Mouse (Mus musculus): Measurements from ENCODE around the gene Inafm2. TPM values are rescaled to one million over a fixed set of nuclear protein-coding genes. Genes with fewer than 3 reads are reported as not detected.

Gene Inafm2
- polyA plus RNA-seq (2011; ENCODE audit: insufficient read depth, insufficient read length, low read depth, missing spikeins) = 3.6 and 3.8 TPM in 2 replicates

GRCm38 (mm10) chr2:118745232-118745884 is at the start of gene Inafm2:
Inafm2 (plus strand) TSS chr2:118745758.
- Histone ChIP-seq H3K4me3 (ENCODE audit: low read depth, low read length) (peak within 1 kb of the TSS; percentile 64), H3K36me3 (ENCODE audit: control insufficient read depth, insufficient read depth, low read length, poor library complexity, severe bottlenecking) (no peaks in the 10 kb centered on the region), H3K27me3 (ENCODE audit: control insufficient read depth, insufficient read depth, low read length, poor library complexity, severe bottlenecking) (peaks cover 27% of the 10 kb centered on the region), H3K9ac (ENCODE audit: low read depth, poor library complexity, severe bottlenecking) (peak within 1 kb of the TSS; percentile 90), H3K4me1 (ENCODE audit: control insufficient read depth, insufficient read depth, low read length) (no peaks in the 10 kb centered on the region), H3K27ac (ENCODE audit: insufficient read depth, low read length) (no peak within 1 kb of the TSS), H3K9me3 (replicated peaks; ENCODE audit: control insufficient read depth, insufficient read depth, low read length, poor library complexity, severe bottlenecking) (no peaks in the 10 kb centered on the region)
- TF ChIP-seq CTCF (IDR thresholded peaks at IDR 0.05; ENCODE audit: low read depth, low read length) (no peak), POLR2A (IDR thresholded peaks at IDR 0.05; ENCODE audit: insufficient read depth, low read length) (no peak), EP300 (IDR thresholded peaks at IDR 0.05; ENCODE audit: insufficient read depth, low read depth, low read length) (no peak)

GRCm38 (mm10) chr2:118696451-118697308 is 48.9 kb upstream of the Inafm2 start:
- peaks cover 13% of the 10 kb centered on the region for H3K27me3 ChIP-seq (ENCODE audit: control insufficient read depth, insufficient read depth, low read length, poor library complexity, severe bottlenecking)
- peak overlapping the region; percentile 10; the same call in 1 of the 2 replicates for H3K4me3 ChIP-seq (ENCODE audit: low read depth, low read length)
- H3K4me1 ChIP-seq (ENCODE audit: control insufficient read depth, insufficient read depth, low read length) = no peaks in the 10 kb centered on the region
- H3K27ac ChIP-seq (ENCODE audit: insufficient read depth, low read length) = no peak overlapping the region
- H3K9me3 ChIP-seq (replicated peaks; ENCODE audit: control insufficient read depth, insufficient read depth, low read length, poor library complexity, severe bottlenecking) = no peaks in the 10 kb centered on the region
- TF ChIP-seq EP300 (IDR thresholded peaks at IDR 0.05; ENCODE audit: insufficient read depth, low read depth, low read length) (no peak), CTCF (IDR thresholded peaks at IDR 0.05; ENCODE audit: low read depth, low read length) (no peak), POLR2A (IDR thresholded peaks at IDR 0.05; ENCODE audit: insufficient read depth, low read length) (no peak)
- no peak overlapping the region for H3K9ac ChIP-seq (ENCODE audit: low read depth, poor library complexity, severe bottlenecking)
- no peaks in the 10 kb centered on the region for H3K36me3 ChIP-seq (ENCODE audit: control insufficient read depth, insufficient read depth, low read length, poor library complexity, severe bottlenecking)

DNA sequence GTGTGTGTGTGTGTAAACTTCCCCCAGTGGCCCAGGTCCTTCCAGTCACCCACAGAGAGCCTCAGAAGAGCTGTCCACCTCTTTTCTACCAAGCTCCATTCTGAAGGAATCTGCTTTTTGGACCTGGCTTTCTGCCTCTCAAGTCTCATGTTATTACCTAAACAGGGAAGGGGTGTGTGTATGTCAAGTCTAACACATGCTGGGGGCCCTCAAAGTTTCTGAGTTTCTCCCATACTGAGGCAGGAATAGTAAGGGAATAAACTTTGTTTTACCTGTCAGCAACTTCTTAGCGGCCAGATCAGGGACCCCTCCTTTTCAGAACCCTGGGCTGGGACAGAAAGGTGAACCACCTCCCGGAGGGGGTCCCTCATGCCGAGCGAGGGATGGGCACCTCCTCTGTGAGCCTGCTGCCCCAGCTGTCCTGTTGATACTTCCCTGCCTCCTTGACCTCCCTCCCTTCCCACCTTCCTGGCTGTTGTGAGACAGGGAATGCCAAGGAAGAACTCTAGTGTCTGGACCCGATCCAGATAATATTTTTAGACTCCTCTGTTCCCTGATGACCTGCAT is 48.2 kb upstream of the Inafm2 start:
- H3K27ac ChIP-seq (ENCODE audit: insufficient read depth, low read length) = no peak overlapping the region
- no peak overlapping the region for H3K9ac ChIP-seq (ENCODE audit: low read depth, poor library complexity, severe bottlenecking)
- H3K4me3 ChIP-seq (ENCODE audit: low read depth, low read length) = no peak overlapping the region
- peaks cover 19% of the 10 kb centered on the region for H3K27me3 ChIP-seq (ENCODE audit: control insufficient read depth, insufficient read depth, low read length, poor library complexity, severe bottlenecking)
- H3K4me1 ChIP-seq (ENCODE audit: control insufficient read depth, insufficient read depth, low read length) = no peaks in the 10 kb centered on the region
- no peaks in the 10 kb centered on the region for H3K36me3 ChIP-seq (ENCODE audit: control insufficient read depth, insufficient read depth, low read length, poor library complexity, severe bottlenecking)
- H3K9me3 ChIP-seq (replicated peaks; ENCODE audit: control insufficient read depth, insufficient read depth, low read length, poor library complexity, severe bottlenecking) = no peaks in the 10 kb centered on the region
- no peak for TF ChIP-seq CTCF (IDR thresholded peaks at IDR 0.05; ENCODE audit: low read depth, low read length)
- TF ChIP-seq EP300 (IDR thresholded peaks at IDR 0.05; ENCODE audit: insufficient read depth, low read depth, low read length) = no peak
- no peak for TF ChIP-seq POLR2A (IDR thresholded peaks at IDR 0.05; ENCODE audit: insufficient read depth, low read length)

DNA sequence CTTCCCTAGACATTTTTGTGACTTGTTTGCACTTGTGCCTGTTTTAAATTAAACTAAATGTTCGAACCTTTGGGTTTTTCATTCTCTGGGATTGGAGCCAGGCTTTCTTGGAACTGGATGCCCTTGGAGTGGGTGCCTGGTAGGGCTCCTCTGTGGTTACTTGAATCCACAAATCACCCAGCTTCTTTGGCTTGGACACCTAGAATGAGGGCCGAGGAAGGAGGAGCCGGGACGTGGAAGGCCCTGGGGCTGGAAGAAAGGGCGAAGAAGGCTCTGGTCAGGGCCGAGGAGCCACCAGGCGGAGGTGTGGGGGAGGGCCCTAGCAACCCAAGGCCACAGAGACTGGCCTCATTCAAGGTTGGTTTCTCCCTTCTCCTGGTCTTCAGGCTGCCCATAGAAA is 47.6 kb upstream of the Inafm2 start:
- no peaks in the 10 kb centered on the region for H3K36me3 ChIP-seq (ENCODE audit: control insufficient read depth, insufficient read depth, low read length, poor library complexity, severe bottlenecking)
- H3K9me3 ChIP-seq (replicated peaks; ENCODE audit: control insufficient read depth, insufficient read depth, low read length, poor library complexity, severe bottlenecking) = no peaks in the 10 kb centered on the region
- no peak for TF ChIP-seq CTCF (IDR thresholded peaks at IDR 0.05; ENCODE audit: low read depth, low read length)
- TF ChIP-seq POLR2A (IDR thresholded peaks at IDR 0.05; ENCODE audit: insufficient read depth, low read length) = no peak
- TF ChIP-seq EP300 (IDR thresholded peaks at IDR 0.05; ENCODE audit: insufficient read depth, low read depth, low read length) = no peak
- no peak overlapping the region for H3K4me3 ChIP-seq (ENCODE audit: low read depth, low read length)
- H3K27me3 ChIP-seq (ENCODE audit: control insufficient read depth, insufficient read depth, low read length, poor library complexity, severe bottlenecking) = peaks cover 24% of the 10 kb centered on the region
- H3K4me1 ChIP-seq (ENCODE audit: control insufficient read depth, insufficient read depth, low read length) = no peaks in the 10 kb centered on the region
- no peak overlapping the region for H3K27ac ChIP-seq (ENCODE audit: insufficient read depth, low read length)
- H3K9ac ChIP-seq (ENCODE audit: low read depth, poor library complexity, severe bottlenecking) = no peak overlapping the region

DNA sequence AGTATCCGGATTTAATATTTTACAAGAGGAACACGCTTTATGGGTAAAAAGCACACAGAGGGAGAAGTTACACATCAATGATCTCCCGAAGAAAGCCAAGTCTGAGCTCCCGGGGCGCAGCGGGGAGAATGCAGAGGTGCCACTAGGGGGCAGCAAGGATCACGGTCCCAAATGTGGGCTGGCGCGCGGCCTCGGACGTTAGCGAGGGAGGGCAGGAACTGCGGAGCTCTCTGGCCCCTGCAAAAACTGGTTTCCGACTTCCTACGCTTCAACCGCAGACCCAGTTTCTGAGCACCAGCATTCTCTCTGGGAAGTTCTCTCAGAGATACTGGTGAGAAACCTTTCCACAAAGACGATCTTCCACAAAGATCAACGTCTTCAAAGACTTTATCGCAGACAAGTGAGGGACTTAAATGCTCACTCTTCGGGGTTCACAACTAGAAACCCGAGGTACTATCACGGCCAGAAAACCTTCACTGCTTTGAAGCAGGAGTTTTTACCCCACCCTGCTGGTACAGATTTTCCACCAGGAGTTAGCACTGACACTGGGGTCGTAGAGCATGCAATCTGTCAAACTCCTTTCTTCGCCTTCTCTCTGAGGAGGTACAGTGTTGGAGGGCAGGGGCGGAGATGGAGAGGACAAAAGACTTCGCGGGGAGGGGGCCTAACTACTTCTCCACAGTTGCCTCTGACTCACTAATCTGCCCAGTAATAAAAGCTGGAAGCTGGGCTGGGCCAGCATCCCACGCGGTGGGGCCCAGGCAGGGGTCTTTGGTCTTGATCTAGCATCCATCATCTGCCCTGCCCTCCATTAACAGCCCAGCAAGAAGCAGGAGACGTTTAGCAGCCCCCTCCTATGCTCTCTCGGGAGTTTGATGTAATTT is 45.1 kb upstream of the Inafm2 start:
- no peak overlapping the region for H3K9ac ChIP-seq (ENCODE audit: low read depth, poor library complexity, severe bottlenecking)
- no peaks in the 10 kb centered on the region for H3K4me1 ChIP-seq (ENCODE audit: control insufficient read depth, insufficient read depth, low read length)
- H3K27ac ChIP-seq (ENCODE audit: insufficient read depth, low read length) = no peak overlapping the region
- peaks cover 34% of the 10 kb centered on the region for H3K27me3 ChIP-seq (ENCODE audit: control insufficient read depth, insufficient read depth, low read length, poor library complexity, severe bottlenecking)
- TF ChIP-seq EP300 (IDR thresholded peaks at IDR 0.05; ENCODE audit: insufficient read depth, low read depth, low read length) (no peak), CTCF (IDR thresholded peaks at IDR 0.05; ENCODE audit: low read depth, low read length) (peak; percentile 83)
- H3K36me3 ChIP-seq (ENCODE audit: control insufficient read depth, insufficient read depth, low read length, poor library complexity, severe bottlenecking) = no peaks in the 10 kb centered on the region
- H3K4me3 ChIP-seq (ENCODE audit: low read depth, low read length) = no peak overlapping the region
- no peaks in the 10 kb centered on the region for H3K9me3 ChIP-seq (replicated peaks; ENCODE audit: control insufficient read depth, insufficient read depth, low read length, poor library complexity, severe bottlenecking)

Data from ES-Bruce4 (cell line).